Mouse (Mus musculus) right cerebral cortex, postnatal 25 days (tissue): ENCODE measurements at regions not wholly inside any gene's neighbourhood (a gene's known extent, or its start where the extent isn't known, plus 50 kb on each side); places are given as distances from the start of the nearest gene placed in this dataset.

Experiments used
- DNase-seq: peaks from one replicate; pipeline ENCODE4 v3.0.0; 2022

DNA sequence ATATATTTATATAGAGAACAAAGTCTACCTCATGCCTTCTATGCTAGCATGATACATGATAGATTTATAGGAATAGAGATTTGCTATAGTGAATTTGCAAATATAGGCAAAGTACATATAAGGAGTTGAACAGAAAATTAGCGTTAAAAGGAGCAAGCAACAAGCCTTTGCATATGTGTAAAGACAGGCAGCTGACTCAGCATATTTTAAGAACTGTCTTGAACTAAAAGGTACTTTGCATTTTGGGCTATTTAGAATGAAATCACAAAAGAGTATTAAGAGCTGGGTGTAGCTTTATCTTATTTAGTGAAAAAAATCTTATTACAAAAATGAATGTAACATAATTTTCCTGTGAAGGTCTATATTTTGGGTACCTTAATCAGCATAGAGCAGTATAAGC lies 149.9 kb upstream of the Syt1 start:
- no peak for DNase-seq

DNA sequence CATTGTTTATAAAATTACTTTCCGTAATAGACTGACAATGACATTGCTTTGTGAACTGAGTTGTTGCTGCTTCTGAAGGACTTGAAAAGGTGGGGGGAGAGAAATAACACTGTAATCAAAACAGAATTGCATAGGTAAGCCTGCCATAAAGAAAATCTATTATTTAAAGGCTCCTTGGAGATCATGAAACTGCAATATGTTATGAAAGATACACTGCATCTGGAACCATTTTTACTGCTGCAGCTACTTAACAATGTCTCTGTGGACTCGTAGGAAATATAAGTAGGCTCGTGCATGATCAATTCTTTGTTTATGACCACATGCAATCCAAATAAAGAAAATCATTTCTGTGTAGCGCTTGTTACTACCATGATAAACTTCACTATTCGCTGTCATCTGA lies 145.0 kb upstream of the Syt1 start:
- DNase-seq: no peak

DNA sequence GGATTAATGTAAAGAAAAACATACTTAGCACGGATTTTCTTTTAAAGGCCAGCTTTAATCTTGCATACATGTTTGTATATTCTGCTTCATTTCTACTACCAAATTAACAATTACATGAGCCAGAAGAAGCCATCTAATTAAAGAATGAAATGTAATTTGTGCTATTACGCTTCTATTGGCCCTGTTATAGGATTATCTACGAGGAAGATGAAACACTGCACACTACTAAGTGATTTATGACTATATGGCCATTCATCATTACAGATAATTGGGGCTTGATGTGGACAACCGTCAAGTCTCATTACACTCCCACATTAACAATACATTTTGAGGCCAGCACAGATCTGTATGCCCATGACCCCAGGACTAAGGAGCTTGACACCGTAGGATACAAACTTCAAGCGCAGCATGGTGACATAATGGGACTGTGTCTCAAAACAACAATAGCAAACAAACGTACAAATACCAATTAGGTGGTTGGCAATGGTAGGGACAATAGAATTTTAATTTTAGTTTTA lies 129.7 kb upstream of the Syt1 start:
- no peak for DNase-seq

DNA sequence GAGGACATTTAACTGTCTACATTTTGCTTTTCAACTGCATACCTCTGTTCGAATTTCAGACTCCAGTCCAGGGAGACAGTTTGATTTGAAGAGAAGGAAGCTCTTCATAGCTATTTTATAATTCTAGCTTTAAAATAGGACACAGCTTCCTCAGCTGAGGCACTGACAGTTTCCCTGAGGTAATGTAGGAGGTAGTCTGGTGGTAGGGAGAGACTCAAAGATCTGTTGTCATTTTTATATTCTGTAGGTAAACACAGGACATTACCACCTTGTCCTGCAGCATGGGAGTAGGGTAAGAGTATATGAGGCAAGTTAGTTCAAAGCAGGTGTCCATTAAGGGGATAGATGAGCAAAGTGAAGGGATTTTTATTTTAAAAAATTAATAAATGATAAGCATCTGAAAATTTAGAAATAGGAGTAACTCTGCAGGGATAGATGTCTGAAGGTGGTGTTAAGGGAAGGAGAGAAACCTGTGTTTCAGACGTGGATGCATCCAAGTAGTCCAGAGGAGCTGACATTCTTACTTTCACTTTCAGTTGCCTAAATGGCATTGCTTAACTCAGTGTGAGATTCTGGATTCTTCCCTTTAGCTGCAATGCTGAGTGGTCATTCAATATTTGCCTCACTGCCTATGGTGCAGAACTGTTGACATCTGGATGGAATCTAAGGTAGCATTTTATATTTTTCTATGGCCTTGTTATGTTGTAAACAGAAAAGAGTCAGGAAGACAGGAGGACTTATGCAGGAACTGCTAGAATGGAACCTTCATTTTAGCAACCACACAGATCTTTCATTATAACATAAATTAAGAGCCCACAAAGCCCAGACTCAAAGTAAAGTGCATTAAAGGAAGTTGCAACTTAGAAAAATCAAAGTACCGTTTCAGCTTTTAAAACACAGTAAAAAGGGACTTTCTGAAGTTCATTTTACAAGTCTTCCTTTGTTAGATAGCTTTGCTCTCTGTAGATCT lies 126.3 kb upstream of the Syt1 start:
- no peak for DNase-seq

DNA sequence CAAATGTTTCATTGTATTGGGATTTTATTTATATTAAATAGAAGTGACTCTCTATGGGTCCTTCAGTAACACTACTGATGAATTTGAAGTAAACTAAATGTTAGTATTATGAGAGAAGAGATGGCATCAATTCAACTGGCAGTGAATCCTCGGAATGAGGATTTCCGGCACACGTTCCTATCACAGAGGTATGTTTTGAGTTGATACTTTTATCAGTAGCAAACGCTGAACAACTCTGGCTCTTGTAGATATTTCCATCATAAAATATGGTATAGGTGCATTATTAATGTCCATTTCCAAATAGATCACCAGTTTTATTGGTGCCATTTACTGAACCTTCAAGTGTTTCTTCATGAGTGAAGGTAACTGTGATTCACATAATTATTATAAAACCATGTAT lies 123.7 kb upstream of the Syt1 start:
- DNase-seq: no peak

DNA sequence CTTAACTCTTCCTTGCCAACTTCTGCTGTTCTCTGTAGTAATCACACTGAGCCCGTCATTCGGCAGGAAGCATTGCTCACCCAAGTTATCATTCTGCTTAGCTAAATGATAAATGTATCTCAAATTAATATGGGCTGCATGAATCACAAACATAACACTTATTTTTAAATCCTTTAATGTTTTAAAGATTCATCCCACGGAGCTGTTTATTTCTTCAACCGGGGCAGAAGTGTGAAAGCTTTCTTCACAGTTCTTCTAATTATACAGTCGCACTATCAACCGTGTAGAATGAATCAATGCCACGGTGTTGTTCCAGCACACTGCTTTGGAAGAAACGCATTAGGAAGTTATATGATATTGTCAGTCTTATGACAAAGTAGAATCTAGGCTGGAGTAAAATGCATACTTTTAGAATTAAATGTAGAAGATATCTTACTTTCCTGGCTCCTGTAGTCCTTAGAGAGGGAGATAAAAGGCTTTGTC lies 121.3 kb upstream of the Syt1 start:
- no peak for DNase-seq

DNA sequence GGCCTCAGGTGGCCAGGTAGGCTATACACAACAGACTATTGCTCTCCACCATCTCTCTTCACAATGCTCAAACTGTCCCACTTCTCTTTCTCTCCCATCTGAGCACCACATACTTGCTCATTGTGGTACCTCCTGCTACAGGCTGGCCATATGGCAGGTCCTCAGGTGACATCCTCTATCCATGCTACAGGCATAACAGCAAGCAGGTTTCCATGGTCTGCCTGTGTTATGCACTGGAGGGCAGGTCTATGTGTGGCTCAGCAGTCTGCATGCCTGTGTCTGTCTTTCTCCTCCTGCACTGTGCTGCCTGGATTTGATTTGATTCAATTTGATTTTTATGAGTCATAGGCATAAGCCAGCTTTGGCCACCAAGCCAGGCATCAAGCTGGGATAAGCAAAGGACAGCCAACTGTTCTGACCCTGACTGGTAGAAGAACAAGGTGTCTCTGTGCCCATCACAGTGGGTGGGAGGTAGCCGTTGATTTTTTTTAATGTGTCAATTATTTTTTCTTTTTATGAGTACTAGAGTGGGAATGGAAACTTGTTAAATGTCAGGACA lies 118.8 kb upstream of the Syt1 start:
- DNase-seq: no peak

DNA sequence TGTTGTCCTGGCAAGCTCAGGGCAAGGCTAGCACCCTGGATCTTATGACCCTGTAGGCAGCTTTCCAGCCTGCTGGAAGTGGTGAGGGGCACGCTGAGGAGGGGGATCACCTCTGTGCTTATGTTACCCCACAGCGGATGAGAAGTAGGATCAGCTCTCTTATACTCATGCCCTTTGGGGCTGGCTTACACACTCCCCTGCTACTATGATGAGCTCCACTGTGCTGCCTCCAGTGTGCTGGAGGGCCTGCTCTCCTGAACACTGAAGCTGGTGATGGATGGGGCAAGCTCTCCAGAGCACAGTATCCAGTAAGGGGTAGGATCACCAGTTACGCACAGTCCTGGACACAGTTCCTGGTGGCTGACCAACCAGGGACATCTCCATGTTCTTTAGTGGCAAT lies 118.3 kb upstream of the Syt1 start:
- DNase-seq: no peak

DNA sequence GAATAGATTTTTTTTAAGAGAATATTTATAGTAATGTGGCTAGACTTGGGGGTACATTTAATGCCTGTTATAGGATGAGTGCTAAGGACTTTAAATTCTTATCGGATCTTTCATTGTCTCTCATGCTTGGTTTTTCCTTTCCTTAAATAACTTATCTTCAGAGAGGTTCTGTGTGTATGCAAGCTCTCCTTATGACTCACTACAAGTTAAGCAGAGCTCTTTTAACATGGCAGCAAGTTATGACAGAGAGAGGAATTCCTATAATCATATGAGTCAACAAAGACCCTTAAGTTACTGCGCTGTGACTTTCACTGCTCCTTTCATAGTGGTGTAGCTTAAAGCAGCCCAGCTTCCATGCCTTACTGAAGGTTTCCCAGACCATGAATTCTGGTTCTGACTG lies 115.9 kb upstream of the Syt1 start:
- DNase-seq: no peak

DNA sequence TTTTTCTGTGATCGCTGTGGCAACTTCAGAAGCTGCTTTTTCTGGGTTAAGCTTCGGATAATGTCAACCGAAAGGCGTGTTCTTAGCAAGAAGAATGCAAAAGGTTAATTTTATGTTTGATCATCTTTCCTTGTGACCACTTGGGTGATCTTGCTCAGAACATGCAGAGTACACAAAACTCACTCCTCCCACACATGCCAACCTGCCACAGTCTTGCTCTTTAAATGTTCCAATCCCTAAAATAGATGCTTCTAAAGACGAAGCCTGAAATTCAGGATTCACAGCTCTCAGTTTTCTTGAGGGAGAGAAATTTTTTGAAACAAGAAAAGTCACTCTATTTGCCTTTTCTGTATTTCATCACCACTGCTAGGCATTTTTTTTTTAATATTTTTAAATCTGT lies 106.4 kb upstream of the Syt1 start:
- peak; percentile 40 for DNase-seq

DNA sequence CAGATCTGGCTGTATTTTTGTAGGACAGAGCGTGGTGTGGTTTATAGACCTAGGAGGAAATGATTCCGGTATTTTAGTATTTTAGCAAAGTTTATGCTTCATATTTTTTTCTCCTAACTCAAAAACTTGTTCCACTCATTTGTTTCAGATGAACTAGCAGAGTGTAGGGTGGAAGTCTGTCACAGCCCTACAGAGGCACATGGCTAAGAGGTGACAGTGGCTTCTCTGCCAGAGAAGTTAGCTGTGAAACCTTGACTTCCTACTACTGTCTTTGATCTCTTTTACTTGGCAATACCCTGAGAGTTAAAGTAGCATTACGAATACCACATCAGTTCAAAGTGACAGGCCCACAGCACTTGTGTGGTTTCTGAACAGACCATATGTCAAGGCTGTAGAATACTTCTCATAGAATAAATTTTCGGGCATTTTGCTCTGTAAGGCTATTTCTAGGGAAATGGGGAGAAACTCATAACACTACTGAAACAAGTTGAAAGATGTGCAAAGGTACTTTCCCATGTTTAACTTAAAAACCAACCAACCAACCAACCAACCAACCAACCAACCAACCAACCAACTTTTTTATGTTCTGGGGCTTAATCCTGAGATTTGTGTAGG lies 104.3 kb upstream of the Syt1 start:
- DNase-seq: no peak

DNA sequence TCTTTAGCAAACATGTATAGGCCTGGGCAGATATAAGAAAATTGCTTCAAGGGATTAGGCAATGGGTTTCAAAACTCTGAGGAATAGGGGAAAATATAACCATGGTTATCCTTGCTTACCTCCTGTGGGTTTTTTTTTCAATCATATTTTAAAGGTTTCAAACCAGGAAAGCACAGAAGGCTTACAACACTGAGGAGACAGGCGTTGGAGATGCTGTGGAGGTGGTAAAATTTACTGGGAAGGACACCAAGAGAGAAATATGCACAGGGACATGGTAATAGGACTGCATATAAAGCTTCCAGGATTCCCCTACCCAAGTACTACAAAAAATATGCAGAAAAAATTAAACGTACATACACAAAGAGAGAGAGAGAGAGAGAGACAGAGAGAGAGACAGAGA lies 95.0 kb upstream of the Syt1 start:
- no peak for DNase-seq

DNA sequence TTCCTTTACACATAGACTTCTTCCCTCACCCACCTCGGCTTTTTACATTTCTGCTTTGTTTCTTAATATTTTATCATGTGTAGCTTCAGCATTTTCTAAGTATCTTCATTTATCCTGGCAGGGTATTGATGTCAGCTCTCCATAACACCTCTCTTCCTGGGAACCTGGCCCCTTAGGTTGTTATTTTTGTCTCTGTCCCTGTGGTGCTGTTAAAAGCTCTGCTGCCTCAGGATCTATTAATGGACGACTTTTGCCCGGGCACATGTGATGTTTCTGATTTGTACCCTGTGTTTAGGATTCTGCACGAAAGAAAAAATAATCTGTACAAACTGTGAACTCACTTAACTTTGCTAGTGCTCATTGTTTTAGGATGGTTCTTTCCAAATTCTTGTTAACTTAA lies 81.4 kb upstream of the Syt1 start:
- no peak for DNase-seq

DNA sequence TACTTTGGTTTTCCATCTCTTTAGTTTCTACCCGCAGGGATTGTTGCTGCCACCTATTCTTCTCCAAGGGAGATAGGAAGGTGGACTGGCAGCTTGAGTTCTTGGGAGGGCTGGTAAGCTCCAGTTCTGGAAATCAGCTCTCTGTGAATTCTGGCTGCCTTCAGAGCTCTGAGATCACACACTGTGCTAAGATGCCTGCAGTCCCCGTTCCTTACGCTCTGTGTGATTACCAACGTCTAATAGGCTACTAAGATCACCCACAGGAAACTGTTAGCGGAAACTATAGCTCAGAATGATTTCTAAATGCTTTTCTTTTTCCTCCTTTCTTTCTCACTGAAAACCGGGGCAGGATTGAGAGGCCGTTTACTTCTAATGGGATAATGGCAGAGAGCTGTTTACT lies 69.0 kb upstream of the Syt1 start:
- no peak for DNase-seq

DNA sequence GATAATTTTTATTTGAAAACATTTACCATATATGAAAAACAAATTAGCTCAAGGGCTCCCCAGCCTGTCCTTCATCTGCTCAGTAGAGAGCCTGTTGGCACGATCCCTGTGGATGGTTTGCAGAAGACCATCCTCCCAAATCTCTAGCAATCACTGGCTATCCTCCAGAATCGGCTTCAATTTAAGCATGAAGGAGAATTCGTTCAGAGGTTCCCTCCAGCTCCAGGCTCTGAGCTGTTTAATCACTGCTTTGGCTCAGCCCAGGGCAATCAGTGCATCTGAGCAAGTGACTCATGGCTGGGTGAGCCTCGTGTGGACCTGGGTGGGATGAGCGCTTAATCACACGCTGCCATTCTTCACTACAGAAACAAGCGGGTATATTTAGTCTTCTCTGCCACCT lies 63.4 kb upstream of the Syt1 start:
- no peak for DNase-seq
